Mouse (Mus musculus): ENCODE measurements around the gene Lcn5.
"Not testable (repeated sequence)": the region's sequence is repeated elsewhere in the genome, so short reads cannot be mapped to it uniquely, and the experiment has no call there.

Lcn5 gene

DNA sequence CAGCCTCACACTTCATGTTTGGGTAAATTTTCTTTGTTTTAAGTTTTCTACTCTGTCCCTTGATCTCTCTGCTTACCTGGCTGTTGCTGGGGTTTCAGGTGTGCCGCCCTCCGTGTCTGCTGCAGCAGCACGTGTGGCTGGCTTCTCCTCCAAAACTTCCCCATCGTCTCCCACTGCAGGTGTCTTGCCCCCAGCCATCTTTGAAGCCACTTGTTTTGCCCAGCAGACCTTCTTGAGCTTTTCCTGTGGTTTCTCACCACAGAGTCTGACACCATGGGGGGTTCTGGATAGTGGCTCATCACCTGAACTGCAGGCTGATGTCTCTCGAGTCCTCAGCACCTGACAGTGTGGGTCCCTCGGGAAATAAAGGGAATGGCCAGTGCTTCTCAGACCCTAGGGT lies 21.8 kb downstream of the Lcn5 start:
- no peak for DNase-seq (ENCODE audit: inconsistent ontology term)

DNA sequence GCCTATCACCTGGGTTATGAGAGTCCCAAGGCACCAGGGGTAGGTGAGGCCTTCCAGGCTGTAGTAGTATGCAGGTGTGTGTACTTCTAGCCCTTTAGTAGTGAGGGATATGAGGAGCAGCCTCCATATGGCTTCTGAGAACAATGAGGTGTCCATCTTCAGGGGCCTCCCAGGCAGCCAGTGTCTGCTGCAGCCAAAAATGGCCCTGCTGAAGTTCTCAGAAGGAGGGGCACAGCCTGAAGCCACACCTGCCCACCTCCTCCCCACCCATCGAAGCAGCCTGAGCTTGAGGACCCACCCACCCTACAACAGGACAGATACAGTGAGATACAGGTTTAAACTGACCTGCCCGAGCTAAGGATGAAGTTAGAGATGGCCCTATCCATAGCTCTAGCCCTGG lies 24.7 kb downstream of the Lcn5 start, which contains the start of gene Lcn10:
Gene Lcn10, plus strand, starts transcription at position 301 of the 400 bp plus-strand sequence.
- no peak for DNase-seq (ENCODE audit: inconsistent ontology term)

- no peak for DNase-seq (ENCODE audit: inconsistent ontology term)
Observed at GRCm38 (mm10) chr2:25686941-25687340, 29.2 kb downstream of the Lcn5 start.

- DNase-seq (ENCODE audit: inconsistent ontology term) = peak; percentile 37
Observed at GRCm38 (mm10) chr2:25694605-25695004, 36.9 kb downstream of the Lcn5 start.

DNA sequence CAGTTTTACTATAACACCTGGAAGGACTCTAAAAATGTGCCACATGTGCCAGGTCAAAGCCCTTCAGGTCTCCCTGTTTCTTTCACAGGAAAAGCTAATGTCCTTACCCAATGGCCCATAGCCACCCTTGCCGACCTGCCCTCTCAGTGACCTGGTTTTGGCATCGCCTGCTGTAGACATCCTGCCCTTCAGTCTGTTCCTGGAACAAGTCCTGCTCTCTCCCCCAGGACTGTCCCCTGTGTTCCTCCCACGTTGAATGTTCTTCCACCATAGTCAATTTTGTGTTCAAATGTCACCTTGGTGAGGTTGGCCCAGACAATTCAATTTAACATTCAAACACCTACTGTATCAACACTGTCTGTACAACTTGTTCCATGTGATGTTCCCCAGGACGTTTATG lies 39.2 kb downstream of the Lcn5 start:
- DNase-seq (ENCODE audit: inconsistent ontology term) = no peak

DNA sequence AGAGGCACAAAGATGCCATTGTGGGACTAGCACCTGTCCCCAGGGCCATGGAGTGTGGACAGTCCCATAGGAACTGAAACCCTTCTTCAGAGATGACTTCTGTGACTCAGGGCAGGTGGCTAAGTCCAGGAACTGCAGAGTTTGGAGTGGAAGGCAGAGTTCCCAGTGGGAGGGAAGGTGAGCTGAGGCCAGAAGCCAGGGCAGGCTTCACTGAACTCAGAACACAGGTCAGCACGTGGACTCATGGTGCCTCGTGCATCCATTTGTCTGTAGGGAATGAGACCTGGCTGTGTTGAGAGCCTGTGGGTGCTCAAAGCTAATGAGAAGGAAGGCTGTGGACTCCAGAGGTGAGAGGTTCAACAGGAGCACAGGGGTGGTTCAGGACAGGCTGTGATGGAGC lies 40.9 kb downstream of the Lcn5 start:
- DNase-seq (ENCODE audit: inconsistent ontology term) = no peak

DNA sequence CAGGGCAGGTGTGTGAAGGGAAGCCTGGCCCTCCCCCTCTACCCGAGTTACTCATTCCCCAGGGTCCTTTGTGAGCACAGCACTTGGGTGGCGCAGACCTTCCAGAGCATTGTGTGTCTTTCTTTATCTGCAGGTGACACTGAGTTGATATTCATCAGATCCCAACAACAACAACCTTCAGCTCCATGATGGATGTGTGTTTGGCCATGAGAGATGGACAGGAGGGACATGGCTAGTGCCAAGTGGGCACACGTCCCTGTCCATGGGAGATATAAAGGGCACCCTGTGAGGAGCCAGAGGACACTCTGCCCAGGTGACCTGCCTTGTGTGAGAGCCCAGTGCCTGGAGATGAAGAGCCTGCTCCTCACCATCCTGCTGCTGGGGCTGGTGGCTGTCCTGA lies 42.0 kb downstream of the Lcn5 start, which contains the start of gene Obp2a:
Gene Obp2a, plus strand, starts transcription at position 301 of the 400 bp plus-strand sequence.
- not testable (repeated sequence) for DNase-seq (ENCODE audit: inconsistent ontology term)

DNA sequence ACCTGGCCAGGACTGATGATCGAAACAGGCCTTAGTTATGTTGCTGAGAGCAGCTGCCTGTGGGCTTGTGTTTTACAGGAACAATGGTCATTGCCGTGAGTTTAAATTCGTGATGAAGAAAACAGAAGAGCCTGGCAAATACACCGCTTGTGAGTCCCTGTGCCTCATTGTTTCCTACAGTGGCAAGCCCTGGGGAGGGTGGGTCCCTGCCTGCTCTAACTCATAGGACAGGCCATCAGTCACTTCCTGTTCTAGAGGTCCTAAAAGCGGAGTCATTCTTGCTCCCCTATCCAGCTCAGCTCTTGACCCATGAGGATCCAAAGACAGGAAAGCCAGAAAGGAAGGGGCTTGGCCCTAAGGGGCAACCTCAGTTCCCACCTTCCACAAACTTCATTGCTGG lies 43.2 kb downstream of the Lcn5 start:
- DNase-seq (ENCODE audit: inconsistent ontology term) = no peak

DNA sequence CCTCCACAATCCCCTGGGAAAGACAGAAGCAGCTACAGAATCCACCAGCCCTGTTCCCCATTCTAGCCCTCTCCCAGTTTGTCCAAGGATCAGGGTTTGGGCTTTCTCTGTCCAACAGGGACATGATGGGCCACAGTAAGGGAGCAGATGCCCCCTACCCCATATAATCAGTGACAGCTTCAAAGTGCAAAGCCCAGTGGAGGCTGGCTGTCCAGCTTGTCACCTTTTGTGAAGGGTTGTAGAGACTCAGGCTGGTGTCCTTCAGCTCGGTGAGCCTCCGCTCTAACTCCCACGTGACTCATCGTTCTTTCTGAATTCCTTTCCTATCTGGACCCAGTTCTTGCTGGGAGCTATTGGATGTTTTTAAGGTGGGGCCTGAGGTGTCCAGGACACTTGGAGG lies 46.0 kb downstream of the Lcn5 start:
- no peak for DNase-seq (ENCODE audit: inconsistent ontology term)

GRCm38 (mm10) chr2:25706643-25707481 lies 49.1 kb downstream of the Lcn5 start, which contains the start of gene Bmyc:
TSS of gene Bmyc (plus strand) at chr2:25706739.
- peak; percentile 75 for DNase-seq (ENCODE audit: inconsistent ontology term)

- peak; percentile 6 for DNase-seq (ENCODE audit: inconsistent ontology term)
Observed at GRCm38 (mm10) chr2:25708121-25708520, 50.4 kb downstream of the Lcn5 start.

- not testable (repeated sequence) for DNase-seq (ENCODE audit: inconsistent ontology term)
Observed at GRCm38 (mm10) chr2:25709056-25709455, 51.3 kb downstream of the Lcn5 start.

DNA sequence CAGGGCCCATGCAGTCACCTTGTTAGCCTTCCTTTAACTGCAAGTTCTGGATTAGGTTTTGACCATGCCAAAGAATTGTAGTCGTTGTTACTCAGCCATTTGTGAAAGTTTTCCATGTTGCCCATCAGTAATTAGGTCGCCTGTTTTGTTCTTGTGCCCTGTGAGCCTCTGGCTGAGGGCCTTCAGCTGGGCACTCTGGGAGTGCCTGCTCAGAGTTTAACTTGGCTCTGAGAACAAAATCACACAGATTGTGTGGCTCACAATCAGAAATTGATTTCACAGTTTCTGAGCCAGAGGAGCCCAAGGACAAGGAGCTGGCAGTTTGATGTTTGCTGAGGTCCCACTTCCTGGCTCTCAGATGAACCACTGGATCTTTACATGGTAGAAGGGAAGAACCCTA lies 52.0 kb downstream of the Lcn5 start:
- peak; percentile 37 for DNase-seq (ENCODE audit: inconsistent ontology term)

Measured in Muller cell, postnatal 12 days (primary cell).